Mouse (Mus musculus) embryonic fibroblast, embryonic 13.5 days (primary cell): Measurements from ENCODE around the gene Ttf2.

Experiments used
- CTCF ChIP-seq: IDR thresholded peaks from 2 replicates; pipeline ENCODE4 v1.5.1; 2011; ENCODE audit warnings: mild to moderate bottlenecking, control low read depth, low read length, moderate library complexity, borderline replicate concordance; ENCODE audit not compliant: insufficient read depth
- POLR2A ChIP-seq: IDR thresholded peaks from 2 replicates; pipeline ENCODE4 v1.6.1; 2011; ENCODE audit warnings: low read depth, mild to moderate bottlenecking, control low read depth, low read length, moderate library complexity

- TF ChIP-seq CTCF, result no peak
- no peak for TF ChIP-seq POLR2A
Measured at GRCm38 (mm10) chr3:100908594-100908993, 60.9 kb downstream of the Ttf2 start.
